Mouse (Mus musculus) testis, postnatal 14 days (tissue): ENCODE data around the gene Rpap3.
A peak's percentile ranks its signal among the peaks of the same experiment; 100 is the strongest.

Experiments
- DNase-seq: peaks from one replicate; pipeline ENCODE4 v3.0.0; 2021; ENCODE audit warnings: low spot score

The Rpap3 gene

GRCm38 (mm10) chr15:97705211-97706050 lies at the start of gene Rpap3:
Rpap3 (minus strand) TSS chr15:97705825.
- peak; percentile 86 for DNase-seq

- no peak for DNase-seq
Observed at GRCm38 (mm10) chr15:97755361-97755760, 49.7 kb upstream of the Rpap3 start.

GRCm38 (mm10) chr15:97754476-97754875 lies 48.9 kb upstream of the Rpap3 start:
- DNase-seq: peak; percentile 34

- DNase-seq: no peak
Observed at GRCm38 (mm10) chr15:97752491-97752890, 46.9 kb upstream of the Rpap3 start.

- no peak for DNase-seq
Observed at GRCm38 (mm10) chr15:97751676-97752075, 46.1 kb upstream of the Rpap3 start.

GRCm38 (mm10) chr15:97750697-97751096 lies 45.1 kb upstream of the Rpap3 start:
- peak; percentile 73 for DNase-seq

GRCm38 (mm10) chr15:97749841-97750240 lies 44.2 kb upstream of the Rpap3 start:
- no peak for DNase-seq

GRCm38 (mm10) chr15:97749397-97749796 lies 43.8 kb upstream of the Rpap3 start:
- no peak for DNase-seq

- DNase-seq: no peak
Observed at GRCm38 (mm10) chr15:97748964-97749363, 43.3 kb upstream of the Rpap3 start.

- no peak for DNase-seq
Observed at GRCm38 (mm10) chr15:97748309-97748708, 42.7 kb upstream of the Rpap3 start.

- no peak for DNase-seq
Observed at GRCm38 (mm10) chr15:97747486-97747885, 41.9 kb upstream of the Rpap3 start.

GRCm38 (mm10) chr15:97746748-97747147 lies 41.1 kb upstream of the Rpap3 start:
- no peak for DNase-seq

GRCm38 (mm10) chr15:97746278-97746677 lies 40.7 kb upstream of the Rpap3 start:
- no peak for DNase-seq

GRCm38 (mm10) chr15:97745331-97745730 lies 39.7 kb upstream of the Rpap3 start:
- DNase-seq: peak; percentile 81

- DNase-seq: no peak
Observed at GRCm38 (mm10) chr15:97744930-97745329, 39.3 kb upstream of the Rpap3 start.

GRCm38 (mm10) chr15:97743961-97744525 lies 38.4 kb upstream of the Rpap3 start:
- no peak for DNase-seq

GRCm38 (mm10) chr15:97743210-97743609 lies 37.6 kb upstream of the Rpap3 start:
- no peak for DNase-seq

GRCm38 (mm10) chr15:97742600-97742999 lies 37.0 kb upstream of the Rpap3 start:
- DNase-seq: no peak

- no peak for DNase-seq
Observed at GRCm38 (mm10) chr15:97742074-97742473, 36.4 kb upstream of the Rpap3 start.

GRCm38 (mm10) chr15:97741662-97742061 lies 36.0 kb upstream of the Rpap3 start:
- DNase-seq: no peak

- no peak for DNase-seq
Observed at GRCm38 (mm10) chr15:97740283-97740732, 34.7 kb upstream of the Rpap3 start.

- DNase-seq: no peak
Observed at GRCm38 (mm10) chr15:97738923-97739322, 33.3 kb upstream of the Rpap3 start.

- DNase-seq: no peak
Observed at GRCm38 (mm10) chr15:97731988-97732387, 26.4 kb upstream of the Rpap3 start.

GRCm38 (mm10) chr15:97731111-97731510 lies 25.5 kb upstream of the Rpap3 start, which contains the start of gene Endou:
Endou (minus strand) TSS chr15:97731339.
- DNase-seq: no peak
